Mouse (Mus musculus) CH12.LX (cell line): ENCODE data around the gene Golga4. TPM values are rescaled to one million over a fixed set of nuclear protein-coding genes. Genes with fewer than 3 reads are reported as not detected.

Source experiments
- DNase-seq: peaks from one replicate; pipeline ENCODE4 v3.0.0-alpha.2; 2013; ENCODE audit errors: extremely low read depth
- H3K27ac ChIP-seq: 2 replicates; pipeline ENCODE4 v1.5.1; 2012; ENCODE audit warnings: low read depth, mild to moderate bottlenecking, control low read depth, moderate library complexity; ENCODE audit not compliant: insufficient read depth
- H3K27me3 ChIP-seq: replicated peaks from 2 replicates; pipeline ENCODE3; 2012; ENCODE audit warnings: inconsistent platforms
- H3K36me3 ChIP-seq, 2 experiments: replicated peaks in 1 of 2; 2 replicates each; pipeline versions ENCODE3 to v1.6.1; 2012; ENCODE audit warnings: inconsistent platforms in 1 of 2, low read length in 1 of 2, mild to moderate bottlenecking in 1 of 2, mixed read lengths in 1 of 2, moderate library complexity in 1 of 2; ENCODE audit not compliant: control insufficient read depth in 1 of 2, insufficient read depth in 1 of 2
- H3K4me1 ChIP-seq, 2 experiments: 2 replicates each; pipeline ENCODE4 v1.6.1; 2012; ENCODE audit warnings: inconsistent platforms in 1 of 2, moderate library complexity in 1 of 2; ENCODE audit not compliant: insufficient read depth in 2 of 2, control insufficient read depth in 1 of 2
- H3K4me2 ChIP-seq: 2 replicates; pipeline ENCODE4 v1.6.1; 2012; ENCODE audit warnings: low read depth, mild to moderate bottlenecking, control low read depth; ENCODE audit not compliant: poor library complexity, insufficient read depth, severe bottlenecking
- H3K4me3 ChIP-seq, 3 experiments: fragments of 150-350 bp in 1 of 3; sonication (generic) in 1 of 3; replicated peaks in 1 of 3; 2 replicates each; pipeline versions ENCODE3 to v1.5.1; 2011 to 2012; ENCODE audit warnings: low read depth in 2 of 3, low read length in 2 of 3, mild to moderate bottlenecking in 2 of 3, moderate library complexity in 2 of 3, control low read depth in 1 of 3, improper control_type of control experiment in 1 of 3, inconsistent platforms in 1 of 3, mixed read lengths in 1 of 3; ENCODE audit not compliant: poor library complexity in 1 of 3
- H3K79me2 ChIP-seq: replicated peaks from 2 replicates; pipeline ENCODE4 v1.6.1; 2012; ENCODE audit warnings: mild to moderate bottlenecking, moderate library complexity; ENCODE audit not compliant: control insufficient read depth, poor library complexity, insufficient read depth, severe bottlenecking; ENCODE audit errors: extremely low read depth
- H3K9ac ChIP-seq: 2 replicates; pipeline ENCODE4 v1.6.1; 2012; ENCODE audit warnings: low read depth, mild to moderate bottlenecking, control low read depth, moderate library complexity; ENCODE audit not compliant: insufficient read depth
- H3K9me3 ChIP-seq: replicated peaks from 2 replicates; pipeline ENCODE3; 2012; ENCODE audit warnings: low read length, inconsistent platforms, mixed read lengths
- CTCF ChIP-seq, 2 experiments: IDR thresholded peaks in 1 of 2; conservative IDR thresholded peaks in 1 of 2; 2 replicates each; pipeline ENCODE4 v1.5.1; 2011 to 2012; ENCODE audit warnings: low read depth in 2 of 2, low read length in 2 of 2, improper control_type of control experiment in 1 of 2, inconsistent platforms in 1 of 2, mild to moderate bottlenecking in 1 of 2, moderate library complexity in 1 of 2
- E2F4 ChIP-seq: IDR thresholded peaks from 2 replicates; pipeline ENCODE4 v1.6.1; 2011; ENCODE audit warnings: low read depth, low read length, improper control_type of control experiment; ENCODE audit not compliant: insufficient replicate concordance
- ELF1 ChIP-seq: IDR thresholded peaks from 2 replicates; pipeline ENCODE4 v1.6.1; 2014; ENCODE audit warnings: low read depth, mild to moderate bottlenecking, inconsistent platforms, low read length, improper control_type of control experiment
- EP300 ChIP-seq: IDR thresholded peaks from 2 replicates; pipeline ENCODE4 v1.6.1; 2011; ENCODE audit warnings: low read length, improper control_type of control experiment
- HCFC1 ChIP-seq: IDR thresholded peaks from 2 replicates; pipeline ENCODE4 v1.6.1; 2012; ENCODE audit warnings: low read depth, mild to moderate bottlenecking, inconsistent platforms, low read length, improper control_type of control experiment
- JUND ChIP-seq: conservative IDR thresholded peaks from 2 replicates; pipeline ENCODE4 v1.6.1; 2011; ENCODE audit warnings: low read depth, low read length, improper control_type of control experiment
- KAT2A ChIP-seq: IDR thresholded peaks from 2 replicates; pipeline ENCODE4 v1.6.1; 2012; ENCODE audit warnings: low read length, improper control_type of control experiment, inconsistent platforms; ENCODE audit not compliant: insufficient replicate concordance
- MAX ChIP-seq: IDR thresholded peaks from 2 replicates; pipeline ENCODE4 v1.6.1; 2011; ENCODE audit warnings: low read length, improper control_type of control experiment
- MEF2A ChIP-seq: IDR thresholded peaks from 2 replicates; pipeline ENCODE4 v1.6.1; 2014; ENCODE audit warnings: low read depth, mild to moderate bottlenecking, inconsistent platforms, low read length, improper control_type of control experiment, borderline replicate concordance
- MXI1 ChIP-seq: IDR thresholded peaks from 2 replicates; pipeline ENCODE4 v1.6.1; 2011; ENCODE audit warnings: mild to moderate bottlenecking, low read depth, low read length, improper control_type of control experiment
- PAX5 ChIP-seq: IDR thresholded peaks from 2 replicates; pipeline ENCODE4 v1.6.1; 2012; ENCODE audit warnings: low read length, inconsistent platforms, mixed read lengths
- POLR2AphosphoS2 ChIP-seq: IDR thresholded peaks from 2 replicates; pipeline ENCODE4 v1.6.1; 2011; ENCODE audit warnings: low read depth, low read length, improper control_type of control experiment
- RAD21 ChIP-seq: IDR thresholded peaks from 2 replicates; pipeline ENCODE4 v1.6.1; 2011; ENCODE audit warnings: low read depth, mild to moderate bottlenecking, low read length, improper control_type of control experiment, moderate library complexity
- RCOR1 ChIP-seq: conservative IDR thresholded peaks from 2 replicates; pipeline ENCODE4 v1.6.1; 2012; ENCODE audit warnings: low read depth, mild to moderate bottlenecking, inconsistent platforms, low read length, improper control_type of control experiment
- SIN3A ChIP-seq: IDR thresholded peaks from 2 replicates; pipeline ENCODE4 v1.6.1; 2012; ENCODE audit warnings: low read length, improper control_type of control experiment, inconsistent platforms
- TBP ChIP-seq: conservative IDR thresholded peaks from 2 replicates; pipeline ENCODE4 v1.6.1; 2011; ENCODE audit warnings: low read depth, low read length, improper control_type of control experiment
- USF2 ChIP-seq: conservative IDR thresholded peaks from 2 replicates; pipeline ENCODE4 v1.6.1; 2011; ENCODE audit warnings: low read depth, low read length, improper control_type of control experiment
- ZC3H11A ChIP-seq: IDR thresholded peaks from 2 replicates; pipeline ENCODE4 v1.6.1; 2012; ENCODE audit warnings: low read depth, mild to moderate bottlenecking, inconsistent platforms, low read length, improper control_type of control experiment
- ZNF384 ChIP-seq: IDR thresholded peaks from 2 replicates; pipeline ENCODE4 v1.6.1; 2012; ENCODE audit warnings: low read depth, low read length, improper control_type of control experiment, inconsistent platforms
- dilution Hi-C: fragments of 300-500 bp; cut with MboI; formaldehyde crosslinking; loops from 2 replicates; pipeline ENCODE4 v1.14.3; 2020; ENCODE audit warnings: low sequenced_read_pairs; ENCODE audit not compliant: extremely low pct_unique_long_range_greater_than_20kb, extremely low pct_ligation_motif_present
- in situ Hi-C: fragments of 300-500 bp; cut with MboI; formaldehyde crosslinking; loops from 3 replicates; pipeline ENCODE4 v1.14.3; 2019; ENCODE audit warnings: low sequenced_read_pairs, low pct_ligation_motif_present, low pct_unique_long_range_greater_than_20kb, mixed read lengths
- polyA plus RNA-seq: library from polyadenylated mRNA; unstranded; fragments of >175 nt; gene quantifications from 2 replicates; pipeline ENCODE4 v1.2.1, GENCODE M21; 2012; ENCODE audit warnings: low read depth; ENCODE audit not compliant: insufficient read length
- total RNA-seq, 2 experiments: library from RNA; depleted of rRNA; stranded (reverse); fragments of 300-350 nt in 1 of 2; fragments of >200 nt in 1 of 2; gene quantifications; 2 replicates each; pipeline ENCODE4 v1.2.3; 2012 to 2014

The Golga4 gene
- total and polyA plus RNA-seq, 3 experiments: 23.7 to 37.2 (median 33.1) TPM

DNA sequence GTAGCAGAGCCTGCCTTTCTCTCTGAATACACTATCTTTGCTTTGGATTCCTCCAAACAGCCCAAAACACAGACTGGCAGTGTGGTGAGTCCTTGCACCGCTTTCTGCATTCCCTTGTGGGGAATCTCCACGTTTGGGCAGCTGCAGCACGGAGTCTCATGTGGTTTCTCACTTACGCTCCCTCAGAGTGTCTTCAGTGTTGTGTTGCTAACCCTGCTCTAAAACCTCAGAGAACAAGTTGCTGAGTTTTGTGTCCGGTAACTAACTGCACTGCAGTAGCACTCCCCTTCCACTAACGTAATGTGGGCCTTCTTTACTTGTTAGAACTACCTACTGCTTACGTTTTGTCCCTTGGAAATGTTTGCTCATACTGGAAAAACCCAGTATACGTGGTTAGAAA, 13.0 kb downstream of the Golga4 start:
- no peak overlapping the region for H3K4me2 ChIP-seq
- no peak overlapping the region for H3K9ac ChIP-seq
- dilution Hi-C loops (no loop called here), in situ Hi-C loops (no loop called here)
- peaks cover 17% of the 10 kb centered on the region for H3K79me2 ChIP-seq
- peaks cover 3% of the 10 kb centered on the region for H3K9me3 ChIP-seq
- H3K4me3 ChIP-seq: no peak overlapping the region
- no peak overlapping the region for H3K27ac ChIP-seq
- TF ChIP-seq ZNF384: peak; percentile 73; the same call in 1 of the 2 replicates
- TF ChIP-seq JUND: 0 out of 2 replicates have a peak, but pooled peaks have one; percentile 21
- peak; percentile 43; the same call in 1 of the 2 replicates for TF ChIP-seq EP300
- TF ChIP-seq MAX: no peak
- TF ChIP-seq KAT2A: no peak
- peaks cover 0 to 44% of the 10 kb centered on the region in 2 experiments; a peak in 2 of 4 replicates for H3K4me1 ChIP-seq
- peaks cover 20 to 71% of the 10 kb centered on the region in 2 experiments for H3K36me3 ChIP-seq
- peak; percentile 9 for DNase-seq
- H3K27me3 ChIP-seq: no peaks in the 10 kb centered on the region

- H3K4me2 ChIP-seq: no peak overlapping the region
- no peaks in the 10 kb centered on the region for H3K9me3 ChIP-seq
- H3K36me3 ChIP-seq: peaks cover 24 to 71% of the 10 kb centered on the region in 2 experiments
- TF ChIP-seq MXI1 (no peak), MEF2A (no peak), HCFC1 (no peak)
- H3K9ac ChIP-seq: no peak overlapping the region
- in situ Hi-C loops (no loop called here), dilution Hi-C loops (no loop called here)
- DNase-seq: no peak
- H3K4me3 ChIP-seq: no peak overlapping the region
- peaks cover 17% of the 10 kb centered on the region for H3K79me2 ChIP-seq
- H3K27me3 ChIP-seq: no peaks in the 10 kb centered on the region
- no peak overlapping the region for H3K27ac ChIP-seq
- peaks cover 0 to 41% of the 10 kb centered on the region in 2 experiments; a peak in 2 of 4 replicates for H3K4me1 ChIP-seq
Measured at GRCm38 (mm10) chr9:118520011-118520410, 13.9 kb downstream of the Golga4 start.

GRCm38 (mm10) chr9:118520858-118521257, 14.8 kb downstream of the Golga4 start:
- Histone ChIP-seq H3K9ac (no peak overlapping the region), H3K79me2 (peaks cover 14% of the 10 kb centered on the region), H3K4me3 (no peak overlapping the region)
- in situ Hi-C loops: no loop called here
- no peak for DNase-seq
- TF ChIP-seq ELF1: no peak
- TF ChIP-seq SIN3A: no peak
- TF ChIP-seq E2F4: no peak
- no peak for TF ChIP-seq ZC3H11A
- no peak for TF ChIP-seq POLR2AphosphoS2
- no peak for TF ChIP-seq PAX5
- TF ChIP-seq RCOR1: no peak
- no peak for TF ChIP-seq TBP
- TF ChIP-seq RAD21: no peak
- TF ChIP-seq CTCF (conservative IDR thresholded peaks at IDR 0.05 in 1 of 2, IDR thresholded peaks at IDR 0.05 in 1 of 2; ENCODE audit: low read depth in 2 of 2, low read length in 2 of 2): no peak
- no peak for TF ChIP-seq USF2
- TF ChIP-seq, all 38 proteins: peak for 0
- Histone ChIP-seq H3K27ac (no peak overlapping the region), H3K4me1 (peaks cover 0 to 32% of the 10 kb centered on the region in 2 experiments; a peak in 2 of 4 replicates), H3K9me3 (no peaks in the 10 kb centered on the region), H3K27me3 (no peaks in the 10 kb centered on the region), H3K36me3 (peaks cover 21 to 73% of the 10 kb centered on the region in 2 experiments), H3K4me2 (no peak overlapping the region)
- dilution Hi-C loops: no loop called here
